Mouse (Mus musculus): ENCODE results near the gene Ptgdr2. TPM values are rescaled to one million over a fixed set of nuclear protein-coding genes. Genes with fewer than 3 reads are reported as not detected.

Ptgdr2 gene
- polyA plus RNA-seq, 1 experiment, result 0.88 TPM

DNA sequence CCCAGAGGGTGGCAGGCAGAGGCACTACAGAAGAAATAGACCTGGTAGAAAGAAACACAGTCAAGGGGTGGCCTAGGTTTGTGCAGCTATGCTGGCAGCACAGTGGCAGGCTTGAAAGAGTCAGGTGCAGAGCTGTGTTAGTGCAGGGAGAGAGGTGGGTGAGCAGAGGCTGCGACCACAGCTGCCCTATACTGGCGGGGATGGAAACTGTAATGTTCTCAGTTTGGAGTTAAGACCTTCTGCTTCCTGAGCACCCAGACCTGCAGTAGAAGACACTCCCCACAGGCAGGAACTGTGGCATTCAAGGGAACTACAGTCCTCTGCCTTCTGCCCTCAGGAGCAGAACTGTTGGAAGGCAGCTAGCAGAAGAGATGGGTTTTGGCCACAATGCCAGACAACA is 22.1 kb upstream of the Ptgdr2 start:
- Histone ChIP-seq H3K27me3 (ENCODE audit: control insufficient read depth, insufficient read depth, low read length) (no peaks in the 10 kb centered on the region), H3K4me3 (ENCODE audit: control insufficient read depth, low read depth, low read length) (no peak overlapping the region), H3K36me3 (ENCODE audit: control insufficient read depth, insufficient read depth, low read length) (no peaks in the 10 kb centered on the region), H3K4me1 (ENCODE audit: control insufficient read depth, insufficient read depth, low read length) (peaks cover 5% of the 10 kb centered on the region), H3K27ac (ENCODE audit: control insufficient read depth, insufficient read depth, low read depth, low read length) (no peak overlapping the region)
- TF ChIP-seq CTCF (IDR thresholded peaks at IDR 0.05; ENCODE audit: control insufficient read depth, insufficient read depth, insufficient replicate concordance, low read depth, low read length) (no peak), POLR2A (IDR thresholded peaks at IDR 0.05; ENCODE audit: control insufficient read depth, low read depth, low read length) (no peak)

DNA sequence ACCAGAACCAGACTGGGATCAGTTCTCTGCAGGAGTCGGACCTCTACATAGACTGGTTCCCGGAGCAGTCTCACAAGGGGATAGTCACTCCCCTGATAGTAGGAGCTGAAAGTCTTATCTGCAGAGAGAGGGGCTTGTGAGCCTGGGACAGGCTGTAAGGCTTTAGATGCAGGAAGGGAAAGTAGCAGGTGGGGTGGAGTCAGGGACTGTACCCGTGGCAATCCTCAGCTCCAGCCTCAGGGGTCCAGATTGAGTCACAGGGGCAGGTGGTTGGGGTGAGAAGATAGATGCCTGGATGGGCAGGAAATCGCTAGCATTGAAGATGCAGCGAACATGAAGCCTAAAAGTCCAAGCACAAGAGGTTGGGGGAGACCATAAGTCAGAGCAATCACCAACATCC is 20.5 kb upstream of the Ptgdr2 start:
- H3K36me3 ChIP-seq (ENCODE audit: control insufficient read depth, insufficient read depth, low read length), result no peaks in the 10 kb centered on the region

DNA sequence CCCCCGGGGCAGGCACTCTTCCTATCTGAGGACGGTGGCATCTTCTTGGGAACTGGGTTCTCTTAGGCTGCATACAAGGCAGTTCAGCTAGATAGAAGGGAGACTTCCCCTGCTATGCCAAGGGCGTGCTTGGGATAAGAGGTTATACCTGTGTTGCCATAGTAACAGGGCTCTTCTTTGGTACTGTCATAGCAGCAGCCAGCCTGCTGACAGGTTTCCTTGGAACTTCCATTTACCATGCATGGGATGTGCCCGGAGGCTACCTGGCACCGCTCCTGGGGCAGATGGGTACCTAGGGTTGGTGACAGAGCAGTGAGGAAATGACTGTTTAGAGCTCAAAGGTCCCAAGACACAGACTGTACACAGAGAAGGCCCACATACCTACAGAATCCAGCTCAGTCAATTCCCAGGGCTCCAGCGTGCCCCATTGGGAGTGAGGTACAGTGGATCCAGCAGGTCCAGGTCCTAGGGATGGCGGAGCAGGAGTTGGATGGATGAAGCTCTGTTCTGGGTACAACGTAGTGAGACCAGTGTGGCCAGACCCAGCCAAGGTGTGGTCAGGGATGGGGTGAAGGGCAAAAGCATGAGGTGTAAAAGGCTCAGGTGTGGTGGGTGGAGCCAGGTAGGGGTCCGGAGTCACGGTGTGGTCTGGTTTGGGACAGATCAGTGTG is 18.5 kb upstream of the Ptgdr2 start:
- TF ChIP-seq CTCF (IDR thresholded peaks at IDR 0.05; ENCODE audit: control insufficient read depth, insufficient read depth, insufficient replicate concordance, low read depth, low read length) (no peak), POLR2A (IDR thresholded peaks at IDR 0.05; ENCODE audit: control insufficient read depth, low read depth, low read length) (no peak)
- Histone ChIP-seq H3K36me3 (ENCODE audit: control insufficient read depth, insufficient read depth, low read length) (no peaks in the 10 kb centered on the region), H3K4me1 (ENCODE audit: control insufficient read depth, insufficient read depth, low read length) (peaks cover 5% of the 10 kb centered on the region), H3K27ac (ENCODE audit: control insufficient read depth, insufficient read depth, low read depth, low read length) (no peak overlapping the region), H3K4me3 (ENCODE audit: control insufficient read depth, low read depth, low read length) (no peak overlapping the region), H3K27me3 (ENCODE audit: control insufficient read depth, insufficient read depth, low read length) (no peaks in the 10 kb centered on the region)

More for the DNA sequence above, 20.5 kb upstream of the Ptgdr2 start:
- Histone ChIP-seq H3K4me3 (ENCODE audit: control insufficient read depth, low read depth, low read length) (no peak overlapping the region), H3K27ac (ENCODE audit: control insufficient read depth, insufficient read depth, low read depth, low read length) (no peak overlapping the region), H3K4me1 (ENCODE audit: control insufficient read depth, insufficient read depth, low read length) (peaks cover 5% of the 10 kb centered on the region), H3K27me3 (ENCODE audit: control insufficient read depth, insufficient read depth, low read length) (no peaks in the 10 kb centered on the region)
- TF ChIP-seq POLR2A (IDR thresholded peaks at IDR 0.05; ENCODE audit: control insufficient read depth, low read depth, low read length) (no peak), CTCF (IDR thresholded peaks at IDR 0.05; ENCODE audit: control insufficient read depth, insufficient read depth, insufficient replicate concordance, low read depth, low read length) (no peak)

GRCm38 (mm10) chr19:10920532-10920931 is 16.4 kb upstream of the Ptgdr2 start, which contains the start of gene Zp1:
Gene Zp1 (minus strand): TSS chr19:10920632.
- Histone ChIP-seq H3K4me3 (ENCODE audit: control insufficient read depth, low read depth, low read length) (no peak within 1 kb of the TSS), H3K27me3 (ENCODE audit: control insufficient read depth, insufficient read depth, low read length) (no peaks in the 10 kb centered on the region), H3K36me3 (ENCODE audit: control insufficient read depth, insufficient read depth, low read length) (no peaks in the 10 kb centered on the region), H3K27ac (ENCODE audit: control insufficient read depth, insufficient read depth, low read depth, low read length) (no peak within 1 kb of the TSS), H3K4me1 (ENCODE audit: control insufficient read depth, insufficient read depth, low read length) (peaks cover 5% of the 10 kb centered on the region)
- TF ChIP-seq CTCF (IDR thresholded peaks at IDR 0.05; ENCODE audit: control insufficient read depth, insufficient read depth, insufficient replicate concordance, low read depth, low read length) (no peak), POLR2A (IDR thresholded peaks at IDR 0.05; ENCODE audit: control insufficient read depth, low read depth, low read length) (no peak)

GRCm38 (mm10) chr19:10921058-10921457 is 15.9 kb upstream of the Ptgdr2 start:
- Histone ChIP-seq H3K4me3 (ENCODE audit: control insufficient read depth, low read depth, low read length) (no peak overlapping the region), H3K27ac (ENCODE audit: control insufficient read depth, insufficient read depth, low read depth, low read length) (no peak overlapping the region), H3K27me3 (ENCODE audit: control insufficient read depth, insufficient read depth, low read length) (no peaks in the 10 kb centered on the region), H3K4me1 (ENCODE audit: control insufficient read depth, insufficient read depth, low read length) (peaks cover 5% of the 10 kb centered on the region), H3K36me3 (ENCODE audit: control insufficient read depth, insufficient read depth, low read length) (no peaks in the 10 kb centered on the region)
- TF ChIP-seq CTCF (IDR thresholded peaks at IDR 0.05; ENCODE audit: control insufficient read depth, insufficient read depth, insufficient replicate concordance, low read depth, low read length) (no peak), POLR2A (IDR thresholded peaks at IDR 0.05; ENCODE audit: control insufficient read depth, low read depth, low read length) (no peak)

DNA sequence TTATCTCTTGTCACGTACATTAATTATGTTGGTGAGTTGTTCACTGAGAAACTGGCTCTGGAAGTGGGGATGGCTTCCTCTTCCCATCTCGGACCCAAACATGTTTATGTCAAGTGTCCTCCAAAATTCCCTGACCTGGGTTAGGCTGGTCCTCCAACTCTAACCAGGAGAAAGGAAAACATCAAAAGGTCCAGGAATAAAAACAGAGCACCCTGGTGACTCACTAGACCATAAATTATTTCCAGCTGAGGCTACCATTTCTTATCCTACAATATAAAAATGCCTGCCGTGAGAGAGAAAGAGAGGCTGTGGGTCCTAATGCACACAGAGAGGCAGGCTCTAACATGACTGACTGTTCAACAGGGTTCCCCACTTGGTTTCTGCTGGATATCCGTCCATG is 12.7 kb upstream of the Ptgdr2 start:
- H3K36me3 ChIP-seq (ENCODE audit: control insufficient read depth, insufficient read depth, low read length), result no peaks in the 10 kb centered on the region
- no peaks in the 10 kb centered on the region for H3K4me1 ChIP-seq (ENCODE audit: control insufficient read depth, insufficient read depth, low read length)
- H3K27ac ChIP-seq (ENCODE audit: control insufficient read depth, insufficient read depth, low read depth, low read length), result no peak overlapping the region
- no peak overlapping the region for H3K4me3 ChIP-seq (ENCODE audit: control insufficient read depth, low read depth, low read length)
- TF ChIP-seq POLR2A (IDR thresholded peaks at IDR 0.05; ENCODE audit: control insufficient read depth, low read depth, low read length) (no peak), CTCF (IDR thresholded peaks at IDR 0.05; ENCODE audit: control insufficient read depth, insufficient read depth, insufficient replicate concordance, low read depth, low read length) (no peak)
- no peaks in the 10 kb centered on the region for H3K27me3 ChIP-seq (ENCODE audit: control insufficient read depth, insufficient read depth, low read length)

GRCm38 (mm10) chr19:10926123-10926621 is 10.8 kb upstream of the Ptgdr2 start:
- no peak for TF ChIP-seq CTCF (IDR thresholded peaks at IDR 0.05; ENCODE audit: control insufficient read depth, insufficient read depth, insufficient replicate concordance, low read depth, low read length)
- no peak for TF ChIP-seq POLR2A (IDR thresholded peaks at IDR 0.05; ENCODE audit: control insufficient read depth, low read depth, low read length)
- H3K4me1 ChIP-seq (ENCODE audit: control insufficient read depth, insufficient read depth, low read length), result no peaks in the 10 kb centered on the region
- no peak overlapping the region for H3K4me3 ChIP-seq (ENCODE audit: control insufficient read depth, low read depth, low read length)
- H3K27ac ChIP-seq (ENCODE audit: control insufficient read depth, insufficient read depth, low read depth, low read length), result no peak overlapping the region
- H3K36me3 ChIP-seq (ENCODE audit: control insufficient read depth, insufficient read depth, low read length), result no peaks in the 10 kb centered on the region
- no peaks in the 10 kb centered on the region for H3K27me3 ChIP-seq (ENCODE audit: control insufficient read depth, insufficient read depth, low read length)
